Mouse (Mus musculus): Measurements from ENCODE around the gene Ifna4. TPM values are rescaled to one million over a fixed set of nuclear protein-coding genes. Genes with fewer than 3 reads are reported as not detected.

Ifna4 gene
- polyA plus RNA-seq, 1 experiment from 2014 or later: not detected

DNA sequence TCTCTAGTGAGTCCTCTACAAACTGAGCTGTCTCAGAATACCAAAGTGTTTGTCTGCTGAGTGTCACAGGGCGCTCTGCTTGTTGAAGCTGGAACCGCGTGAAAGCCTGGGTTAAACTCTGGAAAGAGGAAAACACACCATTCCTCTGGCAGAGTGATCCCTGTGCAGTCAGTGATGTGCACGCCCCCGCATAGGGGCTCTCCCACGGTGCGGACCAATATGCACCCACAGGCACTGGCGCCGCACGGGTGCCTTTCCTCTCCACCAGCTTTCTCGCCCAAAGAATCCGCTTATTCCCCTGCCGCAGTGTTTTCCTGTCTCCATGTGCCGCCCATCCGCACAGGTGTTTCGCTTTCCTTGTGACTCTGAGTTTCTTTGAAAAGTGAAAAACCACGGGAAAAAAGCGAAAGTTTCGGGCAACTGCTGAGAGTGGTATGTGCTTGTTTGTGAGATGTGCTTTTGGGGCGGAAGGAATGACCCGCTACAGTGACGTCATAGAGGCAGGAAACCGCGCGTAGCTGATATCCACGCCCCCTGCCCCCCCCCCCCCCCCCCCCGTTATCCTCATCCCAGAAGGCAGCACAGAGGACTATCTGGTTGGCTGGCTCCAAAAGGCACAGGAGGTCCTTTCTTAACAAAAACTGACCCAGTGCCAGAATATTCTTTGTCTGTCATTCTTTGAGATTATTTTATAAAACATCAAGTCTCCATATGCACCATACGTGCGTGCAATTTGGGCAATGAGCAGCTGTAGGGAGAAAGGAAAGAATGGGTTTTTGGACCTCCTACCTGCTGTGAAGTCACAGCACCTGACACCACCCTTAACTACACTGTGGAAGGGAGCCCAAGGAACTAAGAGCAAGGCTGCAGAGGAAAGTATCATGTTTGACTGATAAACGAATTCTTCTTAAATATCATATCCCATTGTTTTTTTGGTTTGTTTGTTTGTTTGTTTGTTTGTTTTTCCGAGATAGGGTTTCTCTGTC is 26.6 kb downstream of the Ifna4 start:
- Histone ChIP-seq H3K27me3 (peaks cover 18% of the 10 kb centered on the region), H3K4me1 (peaks cover 8% of the 10 kb centered on the region; the same call in 1 of the 2 replicates), H3K9ac (peak overlapping the region; percentile 36), H3K4me3 (peak overlapping the region; percentile 54), H3K4me2 (peak overlapping the region; percentile 93), H3K9me3 (no peaks in the 10 kb centered on the region), H3K27ac (0 out of 2 replicates have a peak overlapping the region, but pooled peaks have one; percentile 6), H3K36me3 (no peaks in the 10 kb centered on the region)
- ATAC-seq (ENCODE audit: borderline replicate concordance, extremely low read depth, low FRiP score, low TSS enrichment): peak; percentile 70
- 5% methylated on average over 31 of the region's 31 CpGs for WGBS

DNA sequence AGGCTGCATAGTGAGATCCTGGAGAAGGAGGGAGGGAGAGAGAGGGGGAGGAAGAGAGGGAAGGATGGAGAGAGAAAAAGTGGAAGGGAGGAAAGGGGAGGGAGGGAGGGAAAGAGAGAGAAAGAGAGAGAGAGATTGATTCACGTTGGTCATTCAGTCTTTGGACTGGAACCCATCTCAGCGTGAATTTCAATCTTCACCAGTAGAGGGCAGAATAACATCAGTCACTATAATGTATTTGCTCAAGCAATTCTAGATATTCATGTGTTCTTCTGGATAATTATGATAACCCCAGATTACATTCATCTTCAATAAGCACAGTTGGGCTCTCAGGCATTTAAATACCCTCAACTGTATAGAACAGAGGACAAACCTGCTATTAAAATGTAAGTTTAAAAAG is 31.0 kb downstream of the Ifna4 start:
- 0% methylated on average over 2 of the region's 2 CpGs for WGBS
- Histone ChIP-seq H3K4me1 (peaks cover 6% of the 10 kb centered on the region; the same call in 1 of the 2 replicates), H3K9me3 (no peaks in the 10 kb centered on the region), H3K9ac (no peak overlapping the region), H3K27me3 (peaks cover 5% of the 10 kb centered on the region; the same call in 1 of the 2 replicates), H3K4me2 (no peak overlapping the region), H3K4me3 (no peak overlapping the region), H3K27ac (no peak overlapping the region), H3K36me3 (no peaks in the 10 kb centered on the region)
- no peak for ATAC-seq (ENCODE audit: borderline replicate concordance, extremely low read depth, low FRiP score, low TSS enrichment)

DNA sequence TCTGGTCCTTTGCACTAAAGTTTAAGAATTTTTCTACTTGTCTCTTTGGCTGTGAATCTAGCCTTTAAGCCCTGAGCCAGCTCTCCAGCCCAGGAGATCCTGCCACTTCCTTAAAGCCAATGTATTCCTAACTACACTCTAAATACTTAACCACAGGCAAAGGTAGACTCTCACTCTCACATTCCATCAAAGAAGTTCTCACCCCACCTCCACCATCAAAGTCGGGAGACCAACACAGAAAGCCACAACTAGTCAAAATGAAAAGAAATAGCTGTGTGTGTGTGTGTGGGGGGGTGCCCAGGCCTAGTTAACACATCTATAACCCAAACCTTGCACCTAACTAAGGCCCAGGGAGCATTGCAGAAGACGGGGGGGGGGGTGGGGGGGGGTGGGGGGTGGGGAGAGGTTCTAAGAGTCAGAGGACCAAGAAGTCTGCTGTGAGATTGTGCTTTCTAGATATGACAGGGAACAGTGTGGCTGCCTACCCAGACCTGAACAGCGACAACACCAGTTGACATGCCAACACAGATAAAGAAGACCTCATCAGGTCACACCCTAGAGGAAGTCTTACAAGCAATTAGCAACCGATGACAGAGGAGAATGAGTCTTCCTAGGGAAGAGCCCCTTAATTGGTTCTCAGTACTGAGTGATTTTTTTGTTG is 33.9 kb downstream of the Ifna4 start:
- H3K27ac ChIP-seq: no peak overlapping the region
- H3K27me3 ChIP-seq: no peaks in the 10 kb centered on the region
- no peaks in the 10 kb centered on the region for H3K9me3 ChIP-seq
- no peaks in the 10 kb centered on the region for H3K36me3 ChIP-seq
- H3K4me2 ChIP-seq: no peak overlapping the region
- 62% methylated on average over 3 of the region's 4 CpGs for WGBS
- no peak overlapping the region for H3K9ac ChIP-seq
- no peaks in the 10 kb centered on the region for H3K4me1 ChIP-seq
- H3K4me3 ChIP-seq: no peak overlapping the region
- ATAC-seq (ENCODE audit: borderline replicate concordance, extremely low read depth, low FRiP score, low TSS enrichment): no peak

DNA sequence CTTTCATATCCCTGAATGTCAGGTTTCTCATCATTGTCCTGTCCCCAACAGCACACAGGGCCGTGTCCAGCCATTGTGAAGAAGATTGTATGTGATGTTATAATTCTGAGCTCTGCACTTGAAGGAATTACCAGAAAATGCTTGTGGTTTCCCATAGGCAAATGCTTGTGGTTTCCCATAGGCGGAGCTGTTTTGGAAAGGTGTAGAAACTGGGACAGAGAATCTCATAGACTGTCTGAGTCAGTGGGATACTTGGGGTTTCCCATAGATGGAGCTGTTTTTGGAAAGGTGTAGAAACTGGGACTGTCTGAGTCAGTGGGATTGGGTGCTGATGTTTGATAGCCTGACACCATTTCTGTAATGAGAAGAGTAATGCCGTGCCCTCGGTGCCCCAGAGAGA is 34.9 kb downstream of the Ifna4 start:
- H3K9me3 ChIP-seq: no peaks in the 10 kb centered on the region
- no peak overlapping the region for H3K4me3 ChIP-seq
- H3K4me1 ChIP-seq: no peaks in the 10 kb centered on the region
- H3K27ac ChIP-seq: no peak overlapping the region
- WGBS: 78% methylated on average over 4 of the region's 4 CpGs
- H3K27me3 ChIP-seq: no peaks in the 10 kb centered on the region
- no peak for ATAC-seq (ENCODE audit: borderline replicate concordance, extremely low read depth, low FRiP score, low TSS enrichment)
- no peaks in the 10 kb centered on the region for H3K36me3 ChIP-seq
- H3K4me2 ChIP-seq: no peak overlapping the region
- no peak overlapping the region for H3K9ac ChIP-seq

DNA sequence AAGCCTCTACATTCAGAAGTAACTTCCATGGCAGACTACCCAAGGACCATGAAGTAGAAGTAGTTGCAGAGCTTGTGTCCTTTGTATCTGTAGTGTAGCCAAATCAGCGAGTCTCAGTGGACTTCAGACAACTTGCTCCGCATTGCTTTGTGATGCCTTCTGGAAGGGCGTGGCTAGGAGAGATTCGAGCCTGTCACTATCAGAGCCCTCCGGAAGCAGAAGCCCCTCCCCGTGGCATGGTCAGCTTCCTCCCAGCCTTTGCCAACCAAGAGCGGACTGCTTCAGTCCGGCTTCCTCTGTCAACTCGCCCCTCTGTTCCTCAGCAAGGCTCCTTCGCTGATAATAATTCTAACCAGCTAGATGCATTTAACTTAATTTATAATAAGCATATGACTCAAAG is 36.6 kb downstream of the Ifna4 start:
- Histone ChIP-seq H3K9me3 (no peaks in the 10 kb centered on the region), H3K9ac (no peak overlapping the region), H3K4me1 (no peaks in the 10 kb centered on the region), H3K27ac (no peak overlapping the region), H3K4me3 (no peak overlapping the region), H3K27me3 (no peaks in the 10 kb centered on the region), H3K36me3 (no peaks in the 10 kb centered on the region), H3K4me2 (no peak overlapping the region)
- ATAC-seq (ENCODE audit: borderline replicate concordance, extremely low read depth, low FRiP score, low TSS enrichment): no peak
- WGBS: 46% methylated on average over 10 of the region's 10 CpGs

DNA sequence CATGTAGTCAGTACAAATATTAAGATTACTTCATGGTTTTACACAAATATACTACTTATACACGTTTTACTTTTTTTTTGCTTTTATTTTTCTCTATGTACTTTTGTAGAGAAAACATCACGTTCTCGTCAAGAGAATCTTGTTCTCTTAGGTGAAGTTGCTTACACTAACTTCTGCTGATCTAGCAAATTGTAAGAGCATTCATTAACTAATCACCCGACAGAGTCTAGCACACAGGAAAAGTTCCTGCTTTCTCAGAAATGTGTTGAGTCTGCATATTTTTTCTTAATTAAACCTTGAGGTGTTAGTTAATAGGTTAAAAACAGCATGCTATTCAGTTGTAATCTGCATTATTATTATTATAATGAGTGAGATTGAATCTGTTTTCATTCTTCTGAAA is 37.1 kb downstream of the Ifna4 start:
- no peaks in the 10 kb centered on the region for H3K9me3 ChIP-seq
- H3K27ac ChIP-seq: no peak overlapping the region
- H3K4me1 ChIP-seq: no peaks in the 10 kb centered on the region
- no peak for ATAC-seq (ENCODE audit: borderline replicate concordance, extremely low read depth, low FRiP score, low TSS enrichment)
- no peak overlapping the region for H3K4me3 ChIP-seq
- no peaks in the 10 kb centered on the region for H3K27me3 ChIP-seq
- H3K9ac ChIP-seq: no peak overlapping the region
- H3K4me2 ChIP-seq: no peak overlapping the region
- H3K36me3 ChIP-seq: no peaks in the 10 kb centered on the region
- WGBS: 62% methylated on average over 4 of the region's 4 CpGs

DNA sequence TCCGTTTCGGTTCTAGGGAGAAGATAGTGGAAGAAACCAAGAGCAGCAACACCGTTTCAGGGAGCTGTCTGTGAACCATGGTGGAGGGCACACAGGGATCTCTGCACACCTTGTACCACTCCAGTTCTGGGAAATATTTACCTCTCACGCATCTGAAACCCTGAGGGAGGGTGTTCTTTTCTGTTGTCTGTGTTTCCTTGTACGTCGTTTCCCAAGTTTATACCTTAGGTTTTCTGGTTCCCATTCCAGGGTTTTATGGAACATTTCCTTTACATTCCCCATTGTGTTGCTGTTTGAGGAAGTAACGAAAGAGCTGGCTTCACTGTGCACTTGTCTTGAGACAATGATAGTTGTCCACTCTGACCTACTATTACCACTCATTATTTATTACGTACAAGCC is 38.4 kb downstream of the Ifna4 start, which contains the start of gene Ifne:
Gene Ifne, minus strand, starts transcription at position 101 of the 400 bp plus-strand sequence.
- H3K4me1 ChIP-seq: no peaks in the 10 kb centered on the region
- no peak within 1 kb of the TSS for H3K4me2 ChIP-seq
- H3K9me3 ChIP-seq: no peaks in the 10 kb centered on the region
- no peak within 1 kb of the TSS for H3K27ac ChIP-seq
- no peak within 1 kb of the TSS for H3K9ac ChIP-seq
- H3K36me3 ChIP-seq: no peaks in the 10 kb centered on the region
- no peaks in the 10 kb centered on the region for H3K27me3 ChIP-seq
- no peak within 1 kb of the TSS for H3K4me3 ChIP-seq
- ATAC-seq (ENCODE audit: borderline replicate concordance, extremely low read depth, low FRiP score, low TSS enrichment): no peak
- WGBS: 83% methylated on average over 8 of the region's 8 CpGs

DNA sequence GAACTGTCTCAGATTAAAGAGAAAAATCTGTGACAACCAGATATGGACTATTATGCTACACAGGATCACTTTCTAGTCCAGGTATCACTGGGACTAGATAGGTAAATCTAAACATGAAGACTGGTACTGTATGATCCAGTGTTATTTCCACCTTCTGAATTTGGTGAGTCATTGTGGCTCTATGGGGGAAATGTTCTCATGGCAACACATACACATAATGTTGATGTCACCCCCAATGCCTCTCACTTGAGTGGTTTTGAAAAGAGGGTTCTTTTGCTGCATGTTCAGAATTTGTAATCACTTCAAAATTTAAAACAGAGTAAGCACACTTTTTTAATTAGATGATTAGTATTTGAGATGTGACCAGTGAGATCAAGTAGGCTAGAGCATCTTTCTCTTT is 46.6 kb downstream of the Ifna4 start:
- ATAC-seq (ENCODE audit: borderline replicate concordance, extremely low read depth, low FRiP score, low TSS enrichment): no peak
- Histone ChIP-seq H3K27me3 (no peaks in the 10 kb centered on the region), H3K4me3 (no peak overlapping the region), H3K4me1 (no peaks in the 10 kb centered on the region), H3K4me2 (no peak overlapping the region), H3K36me3 (no peaks in the 10 kb centered on the region), H3K9me3 (no peaks in the 10 kb centered on the region), H3K9ac (no peak overlapping the region), H3K27ac (no peak overlapping the region)

Other genes starting within 250 kb of the Ifna4 start
- not detected in 2 replicates for gene Ifna9, start 249.5 kb upstream of the Ifna4 start, polyA plus RNA-seq (2015; fragmentation: Nextera tagmentation; extraction: Ambion mirVana)
- not detected in 2 replicates for gene Ifna12, start 238.5 kb upstream of the Ifna4 start, polyA plus RNA-seq (2015; fragmentation: Nextera tagmentation; extraction: Ambion mirVana)
- not detected in 2 replicates for gene C87499, start 207.4 kb upstream of the Ifna4 start, polyA plus RNA-seq (2015; fragmentation: Nextera tagmentation; extraction: Ambion mirVana)
- not detected in 2 replicates for gene Ifna13, start 197.4 kb upstream of the Ifna4 start, polyA plus RNA-seq (2015; fragmentation: Nextera tagmentation; extraction: Ambion mirVana)
- gene Ifna16, start 164.9 kb upstream of the Ifna4 start, polyA plus RNA-seq (2015; fragmentation: Nextera tagmentation; extraction: Ambion mirVana): not detected in 2 replicates
- gene Ifna2, start 157.9 kb upstream of the Ifna4 start, polyA plus RNA-seq (2015; fragmentation: Nextera tagmentation; extraction: Ambion mirVana): not detected in 2 replicates
- gene Ifnab, start 150.5 kb upstream of the Ifna4 start, polyA plus RNA-seq (2015; fragmentation: Nextera tagmentation; extraction: Ambion mirVana): not detected in 2 replicates
- gene Gm26566, start 120.1 kb upstream of the Ifna4 start, polyA plus RNA-seq (2015; fragmentation: Nextera tagmentation; extraction: Ambion mirVana): 1.1 and 1.7 TPM in 2 replicates
- 93.3 and 96.3 TPM in 2 replicates for gene Klhl9, start 119.4 kb upstream of the Ifna4 start, polyA plus RNA-seq (2015; fragmentation: Nextera tagmentation; extraction: Ambion mirVana)
- gene Gm13271, start 87.0 kb upstream of the Ifna4 start, polyA plus RNA-seq (2015; fragmentation: Nextera tagmentation; extraction: Ambion mirVana): not detected in 2 replicates
- 0.21 and 0.68 TPM in 2 replicates for gene Gm13283, start 81.7 kb upstream of the Ifna4 start, polyA plus RNA-seq (2015; fragmentation: Nextera tagmentation; extraction: Ambion mirVana)
- gene Gm13290, start 68.0 kb upstream of the Ifna4 start, polyA plus RNA-seq (2015; fragmentation: Nextera tagmentation; extraction: Ambion mirVana): 0.22 and 0.74 TPM in 2 replicates
- not detected in 2 replicates for gene Gm13289, start 64.9 kb upstream of the Ifna4 start, polyA plus RNA-seq (2015; fragmentation: Nextera tagmentation; extraction: Ambion mirVana)
- 0.39 TPM in 1 of 2 replicates, not detected in the other for gene Gm13272, start 62.0 kb upstream of the Ifna4 start, polyA plus RNA-seq (2015; fragmentation: Nextera tagmentation; extraction: Ambion mirVana)
- gene Ifnz, start 59.7 kb upstream of the Ifna4 start, polyA plus RNA-seq (2015; fragmentation: Nextera tagmentation; extraction: Ambion mirVana): 0.66 TPM in 1 of 2 replicates, not detected in the other
- gene Gm13276, start 56.2 kb upstream of the Ifna4 start, polyA plus RNA-seq (2015; fragmentation: Nextera tagmentation; extraction: Ambion mirVana): not detected in 2 replicates
- not detected in 2 replicates for gene Gm13277, start 53.2 kb upstream of the Ifna4 start, polyA plus RNA-seq (2015; fragmentation: Nextera tagmentation; extraction: Ambion mirVana)
- not detected in 2 replicates for gene Gm13278, start 50.3 kb upstream of the Ifna4 start, polyA plus RNA-seq (2015; fragmentation: Nextera tagmentation; extraction: Ambion mirVana)
- not detected in 2 replicates for gene Gm13275, start 47.4 kb upstream of the Ifna4 start, polyA plus RNA-seq (2015; fragmentation: Nextera tagmentation; extraction: Ambion mirVana)
- not detected in 2 replicates for gene Gm13279, start 44.5 kb upstream of the Ifna4 start, polyA plus RNA-seq (2015; fragmentation: Nextera tagmentation; extraction: Ambion mirVana)
- 1.5 and 1.7 TPM in 2 replicates for gene Gm13285, start 42.2 kb upstream of the Ifna4 start, polyA plus RNA-seq (2015; fragmentation: Nextera tagmentation; extraction: Ambion mirVana)
- not detected in 2 replicates for gene Gm13287, start 38.6 kb upstream of the Ifna4 start, polyA plus RNA-seq (2015; fragmentation: Nextera tagmentation; extraction: Ambion mirVana)
- 0.11 TPM in 1 of 2 replicates, not detected in the other for gene Gm13288, start 36.3 kb upstream of the Ifna4 start, polyA plus RNA-seq (2015; fragmentation: Nextera tagmentation; extraction: Ambion mirVana)
- not detected in 2 replicates for gene Ifna7, start 25.6 kb upstream of the Ifna4 start, polyA plus RNA-seq (2015; fragmentation: Nextera tagmentation; extraction: Ambion mirVana)
- gene Ifna11, start 21.9 kb upstream of the Ifna4 start, polyA plus RNA-seq (2015; fragmentation: Nextera tagmentation; extraction: Ambion mirVana): not detected in 2 replicates
- not detected in 2 replicates for gene Ifna6, start 14.4 kb upstream of the Ifna4 start, polyA plus RNA-seq (2015; fragmentation: Nextera tagmentation; extraction: Ambion mirVana)
- gene Ifna5, start 6.3 kb upstream of the Ifna4 start, polyA plus RNA-seq (2015; fragmentation: Nextera tagmentation; extraction: Ambion mirVana): not detected in 2 replicates
- not detected in 2 replicates for gene Ifna1, start 8.2 kb downstream of the Ifna4 start, polyA plus RNA-seq (2015; fragmentation: Nextera tagmentation; extraction: Ambion mirVana)
- not detected in 2 replicates for gene Ifne, start 38.3 kb downstream of the Ifna4 start, polyA plus RNA-seq (2015; fragmentation: Nextera tagmentation; extraction: Ambion mirVana)